Mouse (Mus musculus) adrenal gland, postnatal 14 days (tissue): Measurements from ENCODE around the gene Limch1. TPM values are rescaled to one million over a fixed set of nuclear protein-coding genes. Genes with fewer than 3 reads are reported as not detected.
A peak's percentile ranks its signal among the peaks of the same experiment; 100 is the strongest.

Experiments used
- DNase-seq: peaks from one replicate; pipeline ENCODE4 v3.0.0; 2021; ENCODE audit warnings: mixed read lengths
- total RNA-seq: library from RNA; stranded (reverse); gene quantifications from 2 replicates; pipeline ENCODE4 v1.2.3, GENCODE M21; 2021

Gene Limch1
- total RNA-seq, 1 experiment from 2014 or later = 96.8 TPM

DNA sequence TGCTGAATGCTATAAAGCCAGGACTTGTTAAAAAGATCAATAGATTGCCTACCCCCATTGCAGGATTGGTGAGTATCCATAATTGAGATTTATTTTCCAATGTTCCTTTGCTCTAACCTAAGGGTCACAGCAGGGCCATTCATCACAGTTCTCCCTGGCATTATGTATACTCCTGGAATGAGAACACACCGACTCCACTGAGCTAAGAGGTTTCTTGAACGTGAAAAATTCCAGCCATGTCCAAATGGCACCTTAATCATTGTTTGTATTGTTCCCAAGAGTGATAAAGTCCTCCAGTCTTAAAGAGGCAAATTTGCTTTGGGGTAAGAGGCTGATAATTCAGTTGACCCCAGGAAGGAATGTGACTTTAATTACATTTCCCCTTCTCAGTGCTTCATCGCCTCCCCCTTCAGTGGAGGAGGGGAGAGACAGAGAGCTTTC, 136.3 kb downstream of the Limch1 start:
- no peak for DNase-seq

DNA sequence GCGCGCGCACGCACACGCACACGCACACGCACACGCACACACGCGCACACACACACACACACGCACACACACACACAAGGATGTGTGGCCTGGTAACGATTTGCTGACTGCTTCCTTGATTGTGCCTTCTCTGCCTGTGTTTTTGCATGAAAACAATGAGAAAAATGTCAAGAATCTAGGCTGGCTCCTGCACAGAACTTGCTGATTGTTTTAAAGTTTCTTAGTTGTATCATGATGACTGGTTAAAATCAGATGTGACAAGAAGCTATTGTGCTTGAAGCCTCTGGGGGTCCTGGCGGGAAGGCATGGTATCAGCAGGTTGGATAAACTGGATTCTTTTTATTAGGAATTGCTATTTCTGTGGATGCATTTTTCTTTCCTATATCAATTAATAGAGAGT, 137.1 kb downstream of the Limch1 start:
- DNase-seq = no peak

- no peak for DNase-seq
Measured at GRCm38 (mm10) chr5:66884505-66884904, 138.9 kb downstream of the Limch1 start.

DNA sequence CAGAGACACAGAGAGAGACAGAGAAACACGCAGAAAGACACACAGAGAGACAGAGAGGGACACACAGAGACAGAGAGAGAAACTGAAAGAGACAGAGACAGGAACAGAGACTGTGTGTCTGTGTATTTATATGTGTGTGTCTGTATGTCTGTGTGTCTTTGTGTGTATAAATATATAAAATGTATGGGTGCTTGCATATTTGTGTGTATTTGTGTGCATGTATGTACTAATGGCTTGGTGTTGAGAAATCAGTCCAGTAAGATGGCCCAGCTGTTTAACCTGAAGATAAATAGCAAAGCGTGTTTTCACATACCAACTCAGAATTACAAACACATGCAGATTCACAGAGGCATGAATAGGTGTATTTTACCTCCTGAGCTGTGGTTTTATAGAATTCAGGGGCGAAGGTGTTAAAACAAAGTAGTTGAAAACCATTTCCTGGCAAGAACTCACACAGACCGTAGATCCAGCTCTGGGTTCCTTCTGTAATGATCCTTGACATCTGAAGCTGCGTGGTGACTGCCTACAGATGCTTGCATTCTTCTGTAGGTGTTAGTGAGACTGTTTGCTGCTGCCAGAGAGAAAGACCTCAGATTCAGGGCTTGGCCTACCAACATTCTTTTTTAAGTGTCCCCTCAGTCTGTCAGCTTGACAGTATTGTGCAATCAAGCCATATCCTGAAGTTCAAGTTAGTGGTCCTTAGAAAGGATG, 140.9 kb downstream of the Limch1 start:
- no peak for DNase-seq

DNA sequence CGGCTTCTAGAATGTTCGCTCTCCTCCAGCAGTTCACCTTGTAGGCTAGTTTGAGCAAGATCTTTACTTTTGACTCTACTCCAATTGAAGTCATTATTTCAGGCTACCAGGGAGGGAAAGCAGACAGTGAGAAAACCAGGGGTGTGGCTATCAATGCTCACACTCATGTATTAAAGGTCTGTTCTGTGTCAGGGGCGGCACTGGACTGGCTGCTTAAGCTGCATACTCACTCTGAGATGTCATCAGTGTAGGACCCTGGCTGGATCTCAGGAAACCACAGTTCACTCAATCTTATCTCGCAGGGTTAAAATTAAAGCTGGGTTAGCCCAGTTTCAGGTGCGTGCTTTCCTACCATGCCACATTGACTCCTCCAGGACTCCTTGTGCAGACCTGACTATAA, 142.4 kb downstream of the Limch1 start:
- DNase-seq = no peak

- peak; percentile 86 for DNase-seq
Measured at GRCm38 (mm10) chr5:66889337-66889736, 143.7 kb downstream of the Limch1 start.

GRCm38 (mm10) chr5:66895440-66896120, 150.0 kb downstream of the Limch1 start:
- no peak for DNase-seq

DNA sequence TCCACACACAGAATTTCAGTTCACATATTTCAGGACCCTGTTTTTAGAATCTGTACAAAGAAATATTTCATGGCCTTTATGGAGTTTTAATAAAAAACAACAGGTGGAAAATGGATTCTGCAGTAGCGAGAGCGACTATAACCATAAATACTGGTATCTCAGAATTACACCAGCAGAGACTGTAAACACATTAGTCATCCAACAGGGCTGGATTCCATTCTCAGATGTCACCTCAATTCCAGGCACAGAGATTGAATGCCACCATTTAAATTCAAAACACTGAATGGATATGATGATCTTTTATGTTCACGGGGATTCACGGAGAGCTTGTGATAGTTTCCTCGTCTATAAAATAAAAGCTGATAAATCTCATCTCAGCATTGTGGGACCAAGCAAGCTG, 152.0 kb downstream of the Limch1 start:
- no peak for DNase-seq

DNA sequence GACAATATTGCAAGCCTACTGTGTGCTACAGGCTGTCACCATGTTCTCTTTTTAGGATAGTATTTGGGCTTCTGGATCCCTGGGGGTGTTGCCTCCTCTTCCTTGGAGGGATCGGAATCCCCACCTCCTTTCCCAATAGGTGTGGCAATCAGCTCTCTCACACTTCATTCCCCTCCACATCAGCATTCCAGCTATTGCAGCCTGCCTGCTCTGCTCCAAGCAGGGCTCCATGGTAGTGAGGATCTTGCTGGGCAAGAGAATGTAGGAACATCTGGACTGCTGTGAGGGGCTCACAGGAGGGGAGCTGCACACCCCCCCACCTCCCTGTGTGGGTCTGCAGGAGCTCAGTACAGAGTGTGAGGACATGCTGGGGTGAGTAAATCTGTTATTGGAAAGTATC, 152.6 kb downstream of the Limch1 start:
- DNase-seq = no peak

DNA sequence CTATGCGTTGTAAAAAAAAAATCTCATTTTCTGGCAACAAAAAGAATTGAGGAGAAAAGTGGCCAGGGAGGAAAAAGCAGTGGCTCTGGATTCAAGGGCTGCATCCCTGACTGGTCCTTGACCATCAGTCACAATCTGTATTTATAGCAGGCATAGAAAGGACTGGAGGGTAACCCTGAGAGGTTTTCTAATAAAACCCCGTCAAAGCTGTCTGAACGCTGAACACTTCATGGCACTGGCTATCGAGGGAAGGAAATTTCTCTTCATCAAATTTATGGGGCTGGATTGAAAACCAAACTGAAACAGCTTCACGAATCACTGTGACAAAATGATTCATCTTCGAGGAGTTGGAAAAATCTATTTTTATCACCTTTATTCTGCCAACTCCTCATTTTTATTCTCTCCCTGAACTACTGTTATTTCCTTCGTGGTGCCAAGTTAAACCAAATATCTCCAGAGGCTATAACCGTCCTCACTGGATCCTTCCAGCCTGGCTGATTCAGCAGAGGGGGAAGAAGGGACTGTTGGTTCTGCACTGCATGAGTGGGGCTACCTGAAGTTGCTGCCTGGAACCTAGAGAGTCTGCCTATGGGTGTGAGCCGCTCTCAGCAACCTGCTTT, 153.3 kb downstream of the Limch1 start:
- no peak for DNase-seq

GRCm38 (mm10) chr5:66901116-66901515, 155.5 kb downstream of the Limch1 start:
- no peak for DNase-seq

- no peak for DNase-seq
Measured at GRCm38 (mm10) chr5:66904835-66905234, 159.2 kb downstream of the Limch1 start.

DNA sequence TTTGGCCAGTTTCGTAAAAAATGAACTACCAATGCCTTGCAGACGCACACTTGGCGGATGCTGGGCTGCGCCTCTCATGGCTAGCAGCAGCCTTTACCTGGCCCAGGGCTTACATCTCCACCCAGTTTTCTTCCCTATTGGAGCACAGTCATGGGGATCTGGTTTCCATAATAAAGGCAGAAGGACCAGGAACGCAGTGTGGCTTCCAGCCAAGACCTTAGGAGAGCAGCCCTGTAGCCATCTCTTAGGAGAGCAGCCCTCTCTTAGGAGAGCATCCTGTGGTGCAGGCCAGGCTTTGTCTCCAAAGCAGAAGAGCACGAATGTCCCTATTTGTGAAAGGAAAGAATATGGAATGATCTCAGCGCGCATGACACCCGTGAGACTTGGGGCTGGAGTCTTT, 163.3 kb downstream of the Limch1 start:
- DNase-seq = no peak

DNA sequence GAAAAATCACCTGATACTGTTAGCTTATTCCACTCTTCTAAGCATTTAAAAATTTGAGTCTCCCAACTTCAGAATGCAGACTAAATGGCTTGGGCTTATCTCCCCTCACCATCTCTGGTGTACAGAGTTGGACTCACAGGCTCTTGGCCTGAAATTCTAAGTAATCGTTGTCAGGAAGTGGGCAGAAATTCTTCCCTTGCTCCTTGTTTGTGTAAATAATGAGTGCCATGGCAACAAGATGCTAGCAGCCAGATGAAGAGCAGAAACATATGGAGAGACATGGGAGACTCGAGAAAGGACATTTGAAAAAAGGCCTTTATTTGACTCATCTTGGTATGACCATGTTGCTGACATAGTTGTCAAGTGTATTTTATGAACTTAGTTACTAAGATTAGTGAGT, 164.3 kb downstream of the Limch1 start:
- DNase-seq = no peak

DNA sequence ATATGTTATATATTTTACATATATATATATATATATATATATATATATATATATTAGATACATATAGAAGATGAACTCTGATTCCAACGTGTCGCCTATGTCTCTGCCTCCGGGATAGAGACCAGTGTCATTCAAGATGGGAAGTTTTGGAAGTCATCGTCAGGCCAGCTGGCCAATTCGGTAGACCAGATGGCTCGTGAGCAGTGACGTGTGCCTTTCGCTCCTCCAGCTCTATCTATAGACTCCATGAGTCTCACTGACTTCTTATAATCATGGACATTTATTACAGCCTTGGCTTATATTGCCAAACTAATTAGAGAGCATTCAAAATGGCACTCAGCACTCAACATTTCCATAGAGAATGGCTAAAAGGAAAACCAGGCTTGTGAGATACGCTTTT, 165.0 kb downstream of the Limch1 start:
- DNase-seq = no peak

- no peak for DNase-seq
Measured at GRCm38 (mm10) chr5:66911068-66911467, 165.4 kb downstream of the Limch1 start.

DNA sequence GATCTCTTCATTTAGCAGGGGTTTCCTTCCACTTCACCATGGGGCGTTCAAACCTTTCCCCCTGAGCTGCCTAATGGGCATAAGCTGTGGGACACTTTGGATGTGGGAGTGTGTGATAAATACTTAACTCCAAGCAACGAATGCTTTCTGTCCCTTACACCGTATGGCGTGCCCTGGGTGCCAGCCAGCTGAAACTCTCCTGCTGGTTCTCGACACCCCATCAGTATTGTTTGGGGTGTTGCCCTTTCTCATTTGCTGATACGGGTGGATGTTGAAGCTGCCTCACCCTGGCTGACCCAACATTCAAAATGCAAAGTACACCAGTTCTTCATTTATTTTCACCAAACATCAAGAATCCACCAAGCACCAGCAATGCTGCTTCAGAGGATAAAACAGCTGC, 168.2 kb downstream of the Limch1 start:
- DNase-seq = no peak

- no peak for DNase-seq
Measured at GRCm38 (mm10) chr5:66917353-66918315, 172.0 kb downstream of the Limch1 start.

DNA sequence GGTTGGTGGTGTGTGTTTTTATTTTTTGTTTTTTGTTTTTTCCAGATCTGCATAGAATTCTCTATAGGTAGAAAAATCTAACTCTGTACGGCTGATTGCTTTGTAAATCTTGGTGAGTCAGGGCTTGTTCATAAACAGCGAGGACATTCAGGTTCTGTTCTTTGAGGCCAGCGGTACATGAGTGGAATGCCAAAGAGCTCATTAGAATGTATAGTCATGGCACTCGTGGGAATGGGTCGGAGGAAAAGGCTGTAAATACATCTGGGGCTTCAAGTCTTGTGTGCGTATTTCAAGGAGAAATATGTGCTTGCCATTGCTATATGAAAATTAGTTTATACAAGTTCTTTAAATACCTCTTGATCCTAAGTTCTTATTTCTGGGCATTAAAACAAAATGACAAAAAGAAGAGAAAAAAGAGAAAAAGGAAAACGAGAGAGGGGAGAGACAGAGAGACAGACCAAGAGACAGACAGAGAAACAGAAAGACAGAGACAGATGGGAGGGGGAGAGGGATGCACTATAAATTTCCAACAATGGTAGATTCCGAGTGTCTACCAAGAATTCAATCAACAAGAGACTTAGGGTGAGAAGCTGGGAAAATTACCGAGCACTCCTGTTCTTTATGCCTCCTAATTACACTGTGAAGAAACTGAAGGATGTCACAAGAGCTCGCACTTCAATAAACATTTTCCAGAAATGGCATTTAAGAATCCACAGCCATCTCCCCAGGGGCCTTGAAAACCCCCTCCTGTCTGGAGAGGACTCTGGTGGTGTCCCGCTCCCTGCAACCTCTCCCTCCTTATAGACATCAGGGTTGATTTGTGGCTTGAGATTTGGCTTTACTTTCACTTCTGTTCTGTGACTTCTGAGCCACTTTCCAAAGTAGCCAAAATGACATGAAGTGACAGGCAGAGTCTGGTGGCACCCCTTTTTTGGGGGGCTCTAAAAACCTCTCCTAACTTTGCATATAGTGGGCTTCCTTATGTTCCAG, 173.0 kb downstream of the Limch1 start:
- DNase-seq = no peak

- peak; percentile 48 for DNase-seq
Measured at GRCm38 (mm10) chr5:66922582-66922981, 177.0 kb downstream of the Limch1 start.

- DNase-seq = peak; percentile 48
Measured at GRCm38 (mm10) chr5:66929291-66929690, 183.7 kb downstream of the Limch1 start.
